Mouse (Mus musculus) midbrain, embryonic 13.5 days (tissue): ENCODE measurements around the gene Gnb3. TPM values are rescaled to one million over a fixed set of nuclear protein-coding genes. Genes with fewer than 3 reads are reported as not detected.

Experiments
- ATAC-seq: fragments of 200-750 bp; cut with Nextera tagmentation; 2 replicates; pipeline ENCODE4 v1.8.0; 2017; ENCODE audit warnings: mild to moderate bottlenecking, moderate TSS enrichment, moderate library complexity
- H3K27ac ChIP-seq: fragments of 300-500 bp; sonication (generic); 2 replicates; pipeline ENCODE4 v1.5.1; 2015; ENCODE audit warnings: inconsistent platforms, mild to moderate bottlenecking, moderate library complexity
- H3K27me3 ChIP-seq: fragments of 300-500 bp; sonication (generic); 2 replicates; pipeline ENCODE4 v1.6.1; 2015; ENCODE audit warnings: mild to moderate bottlenecking, inconsistent platforms
- H3K36me3 ChIP-seq: fragments of 300-500 bp; sonication (generic); 2 replicates; pipeline ENCODE4 v1.6.1; 2015; ENCODE audit warnings: mild to moderate bottlenecking, inconsistent platforms
- H3K4me1 ChIP-seq: fragments of 300-500 bp; sonication (generic); replicated peaks from 2 replicates; pipeline ENCODE4 v1.6.1; 2015; ENCODE audit warnings: inconsistent platforms
- H3K4me2 ChIP-seq: fragments of 300-500 bp; sonication (generic); replicated peaks from 2 replicates; pipeline ENCODE4 v1.6.1; 2015; ENCODE audit warnings: moderate library complexity, mild to moderate bottlenecking, inconsistent platforms
- H3K4me3 ChIP-seq: fragments of 300-500 bp; sonication (generic); replicated peaks from 2 replicates; pipeline ENCODE4 v1.5.1; 2015; ENCODE audit warnings: mild to moderate bottlenecking, inconsistent platforms
- H3K9ac ChIP-seq: fragments of 300-500 bp; sonication (generic); replicated peaks from 2 replicates; pipeline ENCODE4 v1.6.1; 2015; ENCODE audit warnings: mild to moderate bottlenecking, inconsistent platforms
- H3K9me3 ChIP-seq: fragments of 300-500 bp; sonication (generic); 2 replicates; pipeline ENCODE4 v1.6.1; 2016; ENCODE audit warnings: mild to moderate bottlenecking, inconsistent platforms
- WGBS: fragments of 180-500 bp; shearing (Covaris S2); methylation state at CpG from one replicate; pipeline ENCODE4 v1.1.7; 2015; 5-methylcytosine and 5-hydroxymethylcytosine counted together
- polyA plus RNA-seq: library from polyadenylated mRNA; unstranded; fragments of >200 nt; fragmentation: Nextera tagmentation; extraction: Ambion mirVana; gene quantifications from 2 replicates; pipeline ENCODE4 v1.2.1, GENCODE M21; 2015

The Gnb3 gene
- polyA plus RNA-seq, 1 experiment from 2014 or later, result 7.5 TPM

DNA sequence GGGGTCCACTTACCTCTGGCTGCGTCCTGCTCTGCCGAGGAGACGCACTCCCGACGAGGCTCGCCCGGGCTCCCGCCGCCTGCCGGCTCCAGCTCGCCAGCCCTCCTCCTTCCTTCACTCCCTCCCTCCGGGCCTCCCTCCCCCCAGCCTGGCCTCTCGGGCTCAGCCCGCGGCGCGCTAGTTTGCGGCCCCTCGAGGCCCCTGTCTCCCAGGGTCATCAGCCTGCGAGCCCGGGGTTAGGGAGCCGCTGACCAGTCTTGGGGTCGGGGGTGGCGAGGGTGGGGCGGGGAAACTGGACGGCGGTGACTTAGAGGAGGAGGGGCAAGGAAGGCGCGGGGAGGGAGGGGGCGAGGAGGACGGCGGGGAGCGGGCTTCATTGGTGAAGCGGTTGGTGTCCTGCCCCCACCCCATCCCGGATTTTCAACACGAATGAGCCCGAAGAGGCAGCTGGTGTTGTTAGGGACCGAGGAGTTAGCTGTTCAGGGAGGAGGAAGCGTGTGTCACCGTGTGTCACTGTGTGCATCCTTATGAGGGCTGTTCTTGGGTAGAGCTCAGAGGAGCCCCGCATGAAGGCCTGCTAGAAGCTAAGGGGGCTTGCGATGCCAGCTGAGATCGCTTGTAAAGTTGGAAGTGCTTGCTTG is 23.7 kb upstream of the Gnb3 start, which contains the start of gene Gpr162:
Gene Gpr162, minus strand, starts transcription at position 326 of the 641 bp plus-strand sequence.
- Histone ChIP-seq H3K4me2 (peak within 1 kb of the TSS; percentile 70), H3K4me1 (peaks cover 69% of the 10 kb centered on the region)
- WGBS, result under 1% methylated on average over 41 of the region's 43 CpGs

DNA sequence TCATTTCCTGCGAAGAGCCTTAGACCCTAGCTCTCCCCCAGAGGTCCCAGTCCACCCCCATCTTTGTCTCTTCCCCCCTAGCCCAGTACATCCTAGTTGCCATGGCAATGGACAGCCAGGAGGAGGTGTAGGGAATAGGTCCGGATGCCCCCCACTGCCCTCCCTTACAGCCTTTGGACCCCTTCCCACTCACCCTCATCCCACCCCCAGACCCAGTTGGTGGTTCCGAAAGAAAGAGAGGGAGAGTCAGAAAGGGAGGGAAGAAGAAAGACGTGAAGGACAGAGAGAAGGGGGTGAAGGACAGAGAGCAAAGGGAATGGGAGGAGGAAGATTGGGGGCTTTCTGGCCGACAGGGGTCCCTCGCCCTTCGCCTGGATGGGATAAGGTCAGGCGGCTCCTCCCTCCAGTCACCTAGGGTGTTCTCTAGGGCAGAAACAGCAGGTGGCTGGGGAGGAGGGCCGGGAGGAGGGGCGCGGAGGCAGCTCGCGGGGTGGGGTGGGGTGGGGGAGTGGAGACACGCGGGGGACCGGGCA is 23.1 kb upstream of the Gnb3 start:
- H3K9me3 ChIP-seq, result no peaks in the 10 kb centered on the region
- H3K4me1 ChIP-seq, result peaks cover 75% of the 10 kb centered on the region
- H3K9ac ChIP-seq, result peak overlapping the region; percentile 86
- peak; percentile 37 for ATAC-seq
- peak overlapping the region; percentile 68 for H3K4me3 ChIP-seq
- H3K4me2 ChIP-seq, result peak overlapping the region; percentile 70
- H3K36me3 ChIP-seq, result peaks cover 6% of the 10 kb centered on the region; the same call in 1 of the 2 replicates
- 0 out of 2 replicates have a peak, but pooled peaks cover 12% of the 10 kb centered on the region for H3K27me3 ChIP-seq
- H3K27ac ChIP-seq, result peak overlapping the region; percentile 92
- under 1% methylated on average over 16 of the region's 16 CpGs for WGBS

More for the DNA sequence above, 23.7 kb upstream of the Gnb3 start, which contains the start of gene Gpr162:
- Histone ChIP-seq H3K4me3 (peak within 1 kb of the TSS; percentile 68), H3K27me3 (0 out of 2 replicates have a peak, but pooled peaks cover 12% of the 10 kb centered on the region), H3K9ac (peak within 1 kb of the TSS; percentile 86), H3K27ac (peak within 1 kb of the TSS; percentile 92), H3K9me3 (no peaks in the 10 kb centered on the region), H3K36me3 (peaks cover 6% of the 10 kb centered on the region; the same call in 1 of the 2 replicates)
- ATAC-seq, result peak; percentile 66

DNA sequence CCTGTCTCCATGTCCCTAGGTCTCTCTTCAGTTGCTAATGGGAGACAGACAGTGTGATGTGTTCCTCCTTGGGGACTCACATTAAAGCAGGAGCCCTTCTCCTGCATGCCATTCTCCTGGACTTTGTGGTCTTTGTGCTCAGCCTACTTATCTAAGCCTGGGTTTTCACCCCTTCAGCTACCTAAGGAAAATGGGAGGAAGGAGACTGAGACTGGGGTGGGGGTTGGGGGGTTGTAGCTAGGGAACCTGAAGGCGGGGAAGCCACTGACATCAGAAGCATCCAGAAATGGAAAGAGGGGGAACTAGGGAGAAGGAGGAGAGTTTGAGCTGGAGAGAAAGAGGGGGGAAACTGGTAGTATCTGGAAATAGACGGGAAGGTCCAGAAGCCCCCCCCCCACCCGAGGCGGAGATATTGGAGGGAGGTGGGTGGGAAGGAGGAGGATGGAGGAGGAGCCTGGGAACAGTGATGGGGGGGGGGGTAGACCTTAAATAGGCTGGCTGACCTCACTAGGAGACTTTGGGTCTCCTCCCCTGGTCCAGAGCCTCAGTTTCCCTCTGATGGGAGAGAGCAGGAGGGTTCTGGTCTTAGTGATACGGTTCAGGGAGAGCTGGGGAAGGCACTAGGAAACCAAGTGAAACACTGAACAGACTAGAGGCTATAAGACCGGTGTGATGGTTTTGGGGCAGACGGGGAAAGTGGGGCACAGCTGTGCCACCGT is 22.5 kb upstream of the Gnb3 start:
- H3K4me1 ChIP-seq, result peaks cover 81% of the 10 kb centered on the region
- WGBS, result 11% methylated on average over 8 of the region's 8 CpGs
- no peak; the same call in 1 of the 2 replicates for ATAC-seq
- no peaks in the 10 kb centered on the region for H3K9me3 ChIP-seq
- H3K27ac ChIP-seq, result peak overlapping the region; percentile 92
- H3K9ac ChIP-seq, result peak overlapping the region; percentile 86
- H3K36me3 ChIP-seq, result peaks cover 6% of the 10 kb centered on the region; the same call in 1 of the 2 replicates
- H3K27me3 ChIP-seq, result 0 out of 2 replicates have a peak, but pooled peaks cover 12% of the 10 kb centered on the region
- peak overlapping the region; percentile 70 for H3K4me2 ChIP-seq
- peak overlapping the region; percentile 68 for H3K4me3 ChIP-seq

DNA sequence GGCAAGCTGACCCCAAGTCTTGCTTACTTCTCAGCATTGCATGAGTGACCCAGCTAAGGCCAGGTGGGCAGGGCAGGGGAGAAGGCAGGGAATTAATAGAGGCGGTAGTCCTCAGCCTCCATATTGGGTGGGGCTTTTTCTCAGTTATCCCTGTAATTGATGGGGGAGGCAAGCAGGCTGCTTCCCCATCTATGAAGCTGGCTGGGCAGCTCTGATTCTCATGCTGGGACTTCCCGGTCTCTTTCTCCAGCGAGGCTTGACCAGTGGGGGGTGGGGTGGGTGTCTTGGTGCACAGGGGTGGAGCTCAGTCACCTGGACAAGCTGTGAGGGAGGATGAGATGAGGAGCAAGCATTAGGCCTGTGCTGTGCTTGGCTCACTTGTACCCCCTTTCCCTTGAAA is 21.7 kb upstream of the Gnb3 start:
- Histone ChIP-seq H3K9ac (peak overlapping the region; percentile 86), H3K36me3 (peaks cover 6% of the 10 kb centered on the region; the same call in 1 of the 2 replicates), H3K4me1 (peaks cover 81% of the 10 kb centered on the region), H3K27ac (peak overlapping the region; percentile 92), H3K9me3 (no peaks in the 10 kb centered on the region), H3K4me2 (peak overlapping the region; percentile 70), H3K27me3 (0 out of 2 replicates have a peak, but pooled peaks cover 12% of the 10 kb centered on the region), H3K4me3 (peak overlapping the region; percentile 68)
- no peak for ATAC-seq
- WGBS, result 37% methylated on average over 3 of the region's 3 CpGs

DNA sequence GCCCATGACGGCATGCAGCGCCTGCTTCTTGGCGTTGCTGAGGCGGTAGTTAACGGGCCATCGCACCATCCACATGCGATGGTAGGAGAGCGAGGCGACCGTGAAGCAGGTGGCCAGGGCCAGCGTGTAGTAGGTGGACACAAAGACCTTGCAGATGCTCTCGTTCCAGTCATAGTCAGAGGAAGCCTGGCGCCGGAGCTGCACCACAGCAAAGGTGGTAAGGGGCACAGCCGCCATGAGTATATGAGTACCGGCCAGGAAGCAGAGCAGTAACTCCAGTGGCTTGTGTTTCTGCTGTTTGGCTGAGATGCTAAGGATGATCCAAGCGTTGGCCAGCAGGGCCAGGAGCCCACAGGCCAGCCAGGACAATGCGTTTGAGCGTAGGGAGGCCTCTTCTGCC is 21.2 kb upstream of the Gnb3 start:
- Histone ChIP-seq H3K4me2 (peak overlapping the region; percentile 70), H3K9me3 (no peaks in the 10 kb centered on the region), H3K4me1 (peaks cover 82% of the 10 kb centered on the region), H3K36me3 (peaks cover 6% of the 10 kb centered on the region; the same call in 1 of the 2 replicates), H3K27ac (peak overlapping the region; percentile 92), H3K27me3 (0 out of 2 replicates have a peak, but pooled peaks cover 12% of the 10 kb centered on the region), H3K9ac (peak overlapping the region; percentile 86), H3K4me3 (peak overlapping the region; percentile 68)
- WGBS, result 79% methylated on average over 19 of the region's 19 CpGs
- ATAC-seq, result no peak

DNA sequence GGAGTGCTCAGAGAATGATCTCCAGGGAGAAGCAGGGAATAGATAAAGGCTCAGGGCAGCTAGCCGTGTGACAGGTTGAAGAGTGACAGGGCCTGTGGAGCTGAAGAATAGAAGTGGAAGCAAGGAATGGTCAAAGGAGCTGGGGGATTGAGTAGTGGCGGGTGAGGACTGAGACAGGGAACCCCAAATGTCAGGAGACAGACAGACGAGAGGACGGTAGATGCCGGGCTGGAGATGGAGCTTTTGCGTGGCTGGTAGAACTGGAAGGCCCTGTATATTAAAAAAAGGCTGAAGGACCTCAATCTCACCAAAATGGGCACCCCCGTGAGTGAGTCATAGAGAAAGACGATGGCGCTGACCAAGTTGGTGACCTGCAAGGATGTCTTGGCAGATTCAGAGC is 20.4 kb upstream of the Gnb3 start:
- H3K36me3 ChIP-seq, result peaks cover 6% of the 10 kb centered on the region; the same call in 1 of the 2 replicates
- H3K27me3 ChIP-seq, result 0 out of 2 replicates have a peak, but pooled peaks cover 12% of the 10 kb centered on the region
- peaks cover 82% of the 10 kb centered on the region for H3K4me1 ChIP-seq
- H3K27ac ChIP-seq, result peak overlapping the region; percentile 92
- WGBS, result 75% methylated on average over 9 of the region's 9 CpGs
- ATAC-seq, result no peak
- H3K4me2 ChIP-seq, result peak overlapping the region; percentile 70
- peak overlapping the region; percentile 86 for H3K9ac ChIP-seq
- H3K4me3 ChIP-seq, result no peak overlapping the region
- no peaks in the 10 kb centered on the region for H3K9me3 ChIP-seq

DNA sequence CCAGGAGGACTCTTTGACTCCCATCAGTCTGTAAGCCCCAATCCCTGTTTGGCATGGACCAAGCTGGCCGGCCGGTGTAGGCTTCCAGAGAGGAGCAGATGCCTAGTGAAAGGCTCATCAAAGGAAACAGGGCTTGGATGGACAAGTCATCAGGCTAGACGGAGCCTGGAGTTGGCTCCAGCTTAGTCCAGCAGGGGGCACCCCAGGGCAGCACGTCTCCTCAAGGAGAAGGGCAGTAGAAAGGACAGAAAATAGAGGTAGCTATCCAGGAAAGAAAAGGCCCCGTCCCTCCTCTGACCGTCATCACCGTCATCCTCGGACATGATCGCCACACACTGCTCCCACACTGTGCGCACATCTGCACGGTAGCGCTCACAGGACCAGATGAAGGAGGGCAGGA is 19.6 kb upstream of the Gnb3 start:
- Histone ChIP-seq H3K36me3 (peaks cover 6% of the 10 kb centered on the region; the same call in 1 of the 2 replicates), H3K9ac (peak overlapping the region; percentile 86), H3K27me3 (0 out of 2 replicates have a peak, but pooled peaks cover 12% of the 10 kb centered on the region), H3K27ac (peak overlapping the region; percentile 92), H3K4me2 (peak overlapping the region; percentile 70), H3K4me3 (peak overlapping the region; percentile 21), H3K9me3 (no peaks in the 10 kb centered on the region), H3K4me1 (peaks cover 75% of the 10 kb centered on the region)
- 7% methylated on average over 12 of the region's 12 CpGs for WGBS
- ATAC-seq, result peak; percentile 7; the same call in 1 of the 2 replicates

DNA sequence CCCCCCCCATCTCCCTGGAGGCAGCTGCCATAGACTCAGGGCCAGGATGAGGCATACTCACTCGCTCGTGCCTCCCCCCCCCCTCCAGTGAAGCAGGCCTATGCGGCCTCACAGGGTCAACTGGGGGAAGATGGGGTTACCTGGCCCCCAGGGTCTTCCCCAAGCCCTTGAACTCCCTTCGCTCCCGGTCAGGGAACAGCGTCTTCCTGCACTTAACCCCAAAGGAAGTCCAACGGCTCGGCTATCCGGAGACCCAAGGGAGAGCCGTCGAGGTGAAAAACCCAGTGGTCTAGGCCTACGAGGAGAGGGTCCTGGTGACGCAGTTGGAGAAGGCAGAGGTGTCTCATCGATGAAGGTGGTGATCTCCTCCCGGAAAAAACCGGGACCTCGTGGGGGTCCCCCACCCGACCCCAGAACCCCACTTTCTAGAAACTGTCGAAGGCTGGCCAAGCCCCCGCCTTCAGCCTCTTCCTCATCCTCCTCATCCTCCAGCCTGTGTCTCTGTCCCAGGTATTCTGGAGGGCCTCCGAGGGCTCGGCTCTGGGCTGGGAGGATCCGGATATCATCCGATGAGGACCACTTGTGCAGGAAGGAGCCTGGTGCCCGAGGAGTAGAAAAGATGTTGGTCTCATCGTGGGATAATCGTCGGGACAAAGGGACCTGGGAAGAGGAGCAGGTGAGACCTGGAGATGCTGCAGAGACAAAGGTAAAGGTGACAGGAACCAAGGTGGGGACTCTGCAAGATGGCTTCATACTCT is 18.7 kb upstream of the Gnb3 start:
- whole genome bisulfite sequencing, result 80% methylated on average over 26 of the region's 28 CpGs
- H3K4me2 ChIP-seq, result peak overlapping the region; percentile 81
- H3K9ac ChIP-seq, result peak overlapping the region; percentile 96
- no peak overlapping the region for H3K4me3 ChIP-seq
- H3K27me3 ChIP-seq, result 0 out of 2 replicates have a peak, but pooled peaks cover 12% of the 10 kb centered on the region
- H3K4me1 ChIP-seq, result peaks cover 67% of the 10 kb centered on the region
- no peak overlapping the region; the same call in 1 of the 2 replicates for H3K27ac ChIP-seq
- no peak for ATAC-seq
- peaks cover 7% of the 10 kb centered on the region; the same call in 1 of the 2 replicates for H3K36me3 ChIP-seq
- no peaks in the 10 kb centered on the region for H3K9me3 ChIP-seq

DNA sequence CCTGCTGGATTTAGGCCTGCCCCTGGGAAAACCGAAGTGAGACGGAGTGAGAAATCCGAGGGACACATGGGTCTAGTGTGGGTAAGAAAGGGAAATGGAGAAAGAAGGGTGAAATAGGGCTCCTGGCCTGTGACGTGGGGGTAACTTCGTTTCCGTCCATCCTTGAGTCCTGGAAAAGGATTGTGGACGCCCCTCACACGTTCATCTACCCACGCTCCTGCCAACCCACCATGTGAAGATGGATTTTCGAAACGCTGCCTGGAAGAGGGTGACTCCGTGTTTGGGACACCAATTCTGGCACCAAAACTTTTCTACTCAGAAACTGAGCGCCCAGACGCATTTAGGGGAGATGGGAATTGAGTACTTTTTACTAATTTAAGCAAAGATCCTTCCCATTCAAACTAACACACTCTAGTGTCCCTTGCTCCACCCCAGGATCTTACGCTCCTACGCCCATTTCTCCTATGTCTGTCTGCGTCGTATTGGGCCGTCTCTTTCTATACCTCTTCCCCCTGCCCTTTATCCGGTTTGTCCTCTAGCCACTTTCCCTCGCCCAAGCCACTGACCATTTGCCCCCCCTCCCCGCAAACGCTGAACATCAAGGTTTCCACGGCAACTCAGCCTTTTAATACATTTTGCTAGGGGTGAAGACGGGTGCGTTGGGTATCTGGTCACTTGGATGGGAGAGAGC is 17.9 kb upstream of the Gnb3 start:
- ATAC-seq, result no peak
- Histone ChIP-seq H3K4me2 (peak overlapping the region; percentile 81), H3K36me3 (peaks cover 11% of the 10 kb centered on the region), H3K4me1 (peaks cover 64% of the 10 kb centered on the region), H3K27ac (peak overlapping the region; percentile 98), H3K9ac (peak overlapping the region; percentile 96), H3K27me3 (0 out of 2 replicates have a peak, but pooled peaks cover 12% of the 10 kb centered on the region), H3K4me3 (peak overlapping the region; percentile 71), H3K9me3 (no peaks in the 10 kb centered on the region)
- WGBS, result 20% methylated on average over 26 of the region's 26 CpGs

DNA sequence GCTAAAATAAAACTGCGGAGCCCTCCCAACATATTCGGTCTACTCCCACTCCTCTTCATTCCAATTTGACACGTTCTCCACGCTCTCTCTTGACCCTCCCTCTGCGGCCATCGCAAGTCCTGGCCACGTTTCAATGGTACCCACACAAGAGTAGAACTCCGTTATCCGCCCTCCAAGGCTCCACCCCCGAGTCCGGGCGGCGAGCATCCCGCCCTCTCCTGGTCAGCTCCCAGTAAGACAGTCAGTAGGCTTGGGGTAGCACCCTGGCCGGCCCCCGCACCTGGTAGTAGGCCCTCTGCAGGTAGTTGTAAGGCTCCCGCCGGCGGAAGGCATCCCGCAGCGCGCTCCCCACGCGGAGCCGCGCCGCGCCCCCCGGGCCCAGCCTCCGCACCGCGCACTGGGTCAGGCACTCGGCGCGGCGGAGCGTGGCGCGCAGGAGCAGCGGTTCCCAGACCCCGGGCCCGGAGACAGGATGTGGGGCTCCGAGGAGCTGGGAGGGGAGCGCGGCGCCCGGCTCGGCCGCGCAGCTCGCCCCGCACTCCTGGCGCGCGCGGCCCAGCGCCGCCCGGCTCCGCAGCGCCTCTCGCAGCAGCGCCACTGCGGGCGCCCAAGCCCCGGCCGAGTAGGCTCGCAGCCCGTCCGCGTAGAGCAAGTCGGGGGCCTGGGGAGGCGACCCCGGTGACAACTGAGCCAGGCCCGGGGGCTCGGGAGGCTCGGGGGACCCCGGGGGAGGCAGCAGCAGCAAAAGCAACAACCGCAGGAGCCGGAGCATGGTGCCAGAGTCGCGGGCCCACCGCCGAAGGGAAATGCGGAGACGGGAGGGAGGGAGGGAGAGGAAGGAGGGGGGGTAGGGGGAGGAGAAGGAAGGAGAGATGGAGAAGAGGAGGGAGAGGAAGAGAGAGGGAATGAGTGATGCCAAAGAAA is 17.1 kb upstream of the Gnb3 start, which contains the start of gene P3h3:
Gene P3h3, minus strand, starts transcription at position 837 of the 924 bp plus-strand sequence.
- Histone ChIP-seq H3K4me1 (peaks cover 56% of the 10 kb centered on the region), H3K9me3 (no peaks in the 10 kb centered on the region), H3K36me3 (peaks cover 14% of the 10 kb centered on the region), H3K9ac (peak within 1 kb of the TSS; percentile 96), H3K4me2 (peak within 1 kb of the TSS; percentile 81), H3K4me3 (peak within 1 kb of the TSS; percentile 71), H3K27me3 (0 out of 2 replicates have a peak, but pooled peaks cover 12% of the 10 kb centered on the region), H3K27ac (peak within 1 kb of the TSS; percentile 98)
- ATAC-seq, result peak; percentile 87
- WGBS, result under 1% methylated on average over 78 of the region's 86 CpGs
